Mouse (Mus musculus) heart, embryonic 16.5 days (tissue): ENCODE results near the gene Iqck. TPM values are rescaled to one million over a fixed set of nuclear protein-coding genes. Genes with fewer than 3 reads are reported as not detected.
A peak's percentile ranks its signal among the peaks of the same experiment; 100 is the strongest.

ENCODE experiments used
- ATAC-seq: fragments of 200-750 bp; cut with Nextera tagmentation; replicated peaks from 2 replicates; pipeline ENCODE4 v1.8.0; 2017; ENCODE audit warnings: moderate number of reproducible peaks; ENCODE audit not compliant: insufficient read depth, low FRiP score; ENCODE audit errors: extremely low read depth
- H3K27ac ChIP-seq: fragments of 300-500 bp; sonication (generic); 2 replicates; pipeline ENCODE4 v1.5.1; 2014; ENCODE audit warnings: mild to moderate bottlenecking, low read length, control low read depth, moderate library complexity
- H3K27me3 ChIP-seq: fragments of 300-500 bp; sonication (generic); 2 replicates; pipeline ENCODE4 v1.6.1; 2014; ENCODE audit warnings: low read length, mixed read lengths; ENCODE audit not compliant: control insufficient read depth, insufficient read depth
- H3K36me3 ChIP-seq: fragments of 300-500 bp; sonication (generic); 2 replicates; pipeline ENCODE4 v1.6.1; 2014; ENCODE audit not compliant: control insufficient read depth, insufficient read depth
- H3K4me1 ChIP-seq: fragments of 300-500 bp; sonication (generic); 2 replicates; pipeline ENCODE4 v1.6.1; 2014; ENCODE audit warnings: low read length, mixed read lengths; ENCODE audit not compliant: control insufficient read depth, insufficient read depth
- H3K4me2 ChIP-seq: fragments of 300-500 bp; sonication (generic); 2 replicates; pipeline ENCODE4 v1.6.1; 2014; ENCODE audit warnings: low read depth, mild to moderate bottlenecking, control low read depth, low read length
- H3K4me3 ChIP-seq: fragments of 300-500 bp; sonication (generic); 2 replicates; pipeline ENCODE4 v1.5.1; 2014; ENCODE audit warnings: mild to moderate bottlenecking, control low read depth, low read length
- H3K9ac ChIP-seq: fragments of 300-500 bp; sonication (generic); 2 replicates; pipeline ENCODE4 v1.6.1; 2014; ENCODE audit warnings: low read length, control low read depth
- H3K9me3 ChIP-seq: fragments of 300-500 bp; sonication (generic); replicated peaks from 2 replicates; pipeline ENCODE4 v1.6.1; 2016; ENCODE audit warnings: low read length; ENCODE audit not compliant: control insufficient read depth
- WGBS: fragments of 180-500 bp; shearing (Covaris S2); extraction: QIAGEN DNeasy Blood & Tissue Kit; methylation state at CpG from one replicate; pipeline ENCODE4 v1.1.7; 2014; 5-methylcytosine and 5-hydroxymethylcytosine counted together
- polyA plus RNA-seq: library from polyadenylated mRNA; unstranded; fragments of >200 nt; fragmentation: Nextera tagmentation; extraction: Ambion mirVana; gene quantifications from 2 replicates; pipeline ENCODE4 v1.2.1, GENCODE M21; 2015

Iqck gene
- polyA plus RNA-seq, 1 experiment from 2014 or later = 1.0 TPM

GRCm38 (mm10) chr7:118947241-118947640, 91.7 kb downstream of the Iqck start:
- WGBS = 58% methylated on average over 3 of the region's 3 CpGs
- ATAC-seq = no peak

GRCm38 (mm10) chr7:118948677-118949282, 93.2 kb downstream of the Iqck start:
- WGBS = 72% methylated on average over 2 of the region's 2 CpGs
- H3K27me3 ChIP-seq = no peaks in the 10 kb centered on the region
- no peak overlapping the region for H3K4me3 ChIP-seq
- H3K9ac ChIP-seq = no peak overlapping the region
- no peak overlapping the region for H3K27ac ChIP-seq
- no peak for ATAC-seq
- peaks cover 16% of the 10 kb centered on the region for H3K4me1 ChIP-seq
- H3K4me2 ChIP-seq = no peak overlapping the region
- no peaks in the 10 kb centered on the region for H3K36me3 ChIP-seq
- no peaks in the 10 kb centered on the region for H3K9me3 ChIP-seq

More at GRCm38 (mm10) chr7:118947241-118947640, 91.7 kb downstream of the Iqck start:
- peaks cover 10% of the 10 kb centered on the region for H3K4me1 ChIP-seq
- H3K36me3 ChIP-seq = no peaks in the 10 kb centered on the region
- H3K9ac ChIP-seq = no peak overlapping the region
- no peaks in the 10 kb centered on the region for H3K9me3 ChIP-seq
- no peak overlapping the region for H3K27ac ChIP-seq
- no peak overlapping the region for H3K4me3 ChIP-seq
- no peaks in the 10 kb centered on the region for H3K27me3 ChIP-seq
- H3K4me2 ChIP-seq = no peak overlapping the region

DNA sequence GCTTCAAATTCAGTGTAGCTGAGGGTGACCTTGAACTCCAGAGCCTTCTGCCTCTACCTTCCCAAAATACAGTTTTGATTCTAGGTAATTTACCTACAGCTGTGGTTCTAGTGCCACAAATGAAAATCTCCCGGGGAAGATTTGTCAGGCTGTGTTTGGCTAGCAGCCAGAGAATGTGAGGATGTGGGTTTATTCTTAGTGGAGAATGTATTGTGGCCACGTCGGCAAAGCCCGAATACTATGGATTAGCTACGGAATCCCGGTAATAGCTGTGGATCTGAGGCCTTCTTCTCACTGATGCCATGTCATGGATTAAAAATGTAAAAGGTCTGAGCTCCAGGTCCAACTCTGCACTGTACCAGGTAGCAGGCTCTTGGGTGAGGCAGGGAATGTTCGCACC, 94.2 kb downstream of the Iqck start:
- Histone ChIP-seq H3K36me3 (no peaks in the 10 kb centered on the region), H3K4me1 (peaks cover 18% of the 10 kb centered on the region), H3K27ac (no peak overlapping the region), H3K9me3 (no peaks in the 10 kb centered on the region), H3K4me3 (no peak overlapping the region), H3K27me3 (no peaks in the 10 kb centered on the region), H3K4me2 (no peak overlapping the region; the same call in 1 of the 2 replicates), H3K9ac (no peak overlapping the region)
- 28% methylated on average over 7 of the region's 7 CpGs for WGBS
- no peak for ATAC-seq

DNA sequence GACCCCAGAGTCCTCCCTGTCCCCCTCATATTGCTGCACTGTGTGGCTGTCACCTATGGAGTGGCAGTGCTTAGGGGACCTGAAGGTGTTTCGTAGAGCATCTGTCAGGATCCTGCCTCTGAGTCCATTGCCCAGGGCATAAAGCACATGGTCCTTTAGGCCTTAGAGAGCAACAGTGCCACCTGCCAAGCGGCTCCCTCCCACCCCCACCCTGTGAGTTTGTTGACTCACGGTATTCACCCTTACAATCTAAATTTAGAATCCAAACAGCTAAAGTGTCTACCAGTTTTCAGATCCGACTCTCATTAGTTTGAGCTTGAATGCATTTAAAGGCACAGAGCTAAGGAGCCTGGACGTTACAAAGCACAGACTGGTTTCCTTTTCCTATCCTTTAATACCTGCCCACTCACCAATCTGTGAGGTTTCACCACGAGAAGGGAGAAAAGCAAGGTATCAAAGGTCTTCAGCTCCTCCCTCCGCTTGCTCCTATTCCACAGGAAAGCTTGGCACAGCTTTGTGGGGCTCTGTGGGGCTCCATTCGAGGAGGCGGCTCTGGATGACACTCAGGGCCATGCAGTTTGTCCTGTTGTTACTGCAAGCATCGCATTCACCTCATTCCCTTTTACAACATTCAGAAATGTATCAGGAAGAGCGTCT, 98.2 kb downstream of the Iqck start:
- WGBS = 54% methylated on average over 11 of the region's 11 CpGs
- ATAC-seq = 0 out of 2 replicates have a peak, but pooled peaks have one; percentile 22
- Histone ChIP-seq H3K27ac (no peak overlapping the region), H3K9me3 (no peaks in the 10 kb centered on the region), H3K4me3 (no peak overlapping the region), H3K27me3 (no peaks in the 10 kb centered on the region), H3K4me1 (peaks cover 21% of the 10 kb centered on the region), H3K36me3 (no peaks in the 10 kb centered on the region), H3K9ac (no peak overlapping the region), H3K4me2 (no peak overlapping the region)

DNA sequence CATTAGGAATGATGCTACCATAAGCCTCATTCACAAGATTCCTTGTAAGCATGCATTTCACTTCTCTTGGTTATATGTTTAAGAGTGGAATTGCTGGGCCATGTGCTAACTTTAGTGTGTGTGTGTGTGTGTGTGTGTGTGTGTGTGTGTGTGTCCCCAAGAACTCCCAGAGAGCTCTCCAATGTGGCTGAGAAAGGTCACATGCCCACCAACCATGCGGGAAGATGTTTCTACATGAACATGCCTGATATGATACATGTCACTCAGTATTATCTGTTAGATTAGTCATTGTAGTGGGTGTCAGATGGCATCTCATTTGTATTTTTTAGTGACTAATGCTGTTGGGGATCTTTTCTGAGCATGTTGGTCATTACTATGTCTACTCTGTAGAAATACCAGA, 99.4 kb downstream of the Iqck start:
- Histone ChIP-seq H3K4me2 (no peak overlapping the region), H3K9me3 (no peaks in the 10 kb centered on the region), H3K9ac (no peak overlapping the region), H3K27me3 (no peaks in the 10 kb centered on the region), H3K36me3 (no peaks in the 10 kb centered on the region), H3K4me1 (peaks cover 26% of the 10 kb centered on the region), H3K4me3 (no peak overlapping the region), H3K27ac (no peak overlapping the region)
- WGBS = 58% methylated on average over 1 of the region's 1 CpGs
- ATAC-seq = no peak

DNA sequence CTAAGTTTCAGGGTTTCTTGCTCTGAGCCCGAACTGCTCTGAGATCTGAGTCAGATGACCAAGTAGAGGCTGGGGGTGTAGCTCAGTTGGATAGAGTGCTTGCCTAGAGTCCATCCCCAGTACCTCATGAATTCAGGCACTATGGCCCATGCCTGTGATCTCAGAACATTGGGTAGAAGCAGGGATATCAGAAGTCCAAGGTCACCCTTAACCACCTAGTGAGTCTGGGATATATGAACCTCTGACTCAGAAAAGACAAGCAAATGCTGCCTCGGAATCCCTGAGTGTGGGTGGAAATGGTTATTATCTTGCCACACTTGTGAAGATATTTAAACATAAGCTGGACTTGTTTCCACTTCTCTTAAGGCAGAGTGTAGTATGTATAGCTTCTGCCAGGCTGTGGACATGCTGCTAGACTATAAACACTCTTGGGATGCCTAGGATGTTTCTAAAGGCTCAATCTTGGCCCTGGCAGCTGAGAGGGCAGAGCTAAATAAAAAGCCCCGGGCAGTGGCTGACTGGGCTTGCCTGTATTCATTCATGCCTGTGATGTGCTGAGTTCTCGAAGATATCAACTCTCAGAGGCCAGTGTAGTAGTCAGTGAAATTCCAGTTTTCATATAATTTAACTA, 101.2 kb downstream of the Iqck start:
- H3K27ac ChIP-seq = peak overlapping the region; percentile 87
- WGBS = 41% methylated on average over 4 of the region's 4 CpGs

GRCm38 (mm10) chr7:118959209-118959608, 103.7 kb downstream of the Iqck start:
- H3K4me1 ChIP-seq = peaks cover 16% of the 10 kb centered on the region
- H3K9ac ChIP-seq = no peak overlapping the region
- no peaks in the 10 kb centered on the region for H3K36me3 ChIP-seq
- no peak overlapping the region for H3K4me2 ChIP-seq
- no peak overlapping the region for H3K4me3 ChIP-seq
- 46% methylated on average over 7 of the region's 7 CpGs for WGBS
- H3K27me3 ChIP-seq = no peaks in the 10 kb centered on the region
- no peaks in the 10 kb centered on the region for H3K9me3 ChIP-seq
- ATAC-seq = no peak
- H3K27ac ChIP-seq = no peak overlapping the region

More for the DNA sequence above, 101.2 kb downstream of the Iqck start:
- H3K27me3 ChIP-seq = no peaks in the 10 kb centered on the region
- H3K4me1 ChIP-seq = peaks cover 24% of the 10 kb centered on the region
- H3K4me2 ChIP-seq = no peak overlapping the region
- H3K36me3 ChIP-seq = no peaks in the 10 kb centered on the region
- no peak overlapping the region for H3K4me3 ChIP-seq
- H3K9ac ChIP-seq = no peak overlapping the region
- ATAC-seq = peak; percentile 74
- H3K9me3 ChIP-seq = no peaks in the 10 kb centered on the region

- ATAC-seq = no peak
- no peaks in the 10 kb centered on the region for H3K9me3 ChIP-seq
- H3K4me3 ChIP-seq = no peak overlapping the region
- H3K27ac ChIP-seq = no peak overlapping the region
- H3K9ac ChIP-seq = no peak overlapping the region
- no peaks in the 10 kb centered on the region for H3K36me3 ChIP-seq
- no peak overlapping the region for H3K4me2 ChIP-seq
- H3K4me1 ChIP-seq = 0 out of 2 replicates have a peak, but pooled peaks cover 3% of the 10 kb centered on the region
- 14% methylated on average over 3 of the region's 3 CpGs for WGBS
- no peaks in the 10 kb centered on the region for H3K27me3 ChIP-seq
These were observed 109.2 kb downstream of the Iqck start for GRCm38 (mm10) chr7:118964777-118965176.

DNA sequence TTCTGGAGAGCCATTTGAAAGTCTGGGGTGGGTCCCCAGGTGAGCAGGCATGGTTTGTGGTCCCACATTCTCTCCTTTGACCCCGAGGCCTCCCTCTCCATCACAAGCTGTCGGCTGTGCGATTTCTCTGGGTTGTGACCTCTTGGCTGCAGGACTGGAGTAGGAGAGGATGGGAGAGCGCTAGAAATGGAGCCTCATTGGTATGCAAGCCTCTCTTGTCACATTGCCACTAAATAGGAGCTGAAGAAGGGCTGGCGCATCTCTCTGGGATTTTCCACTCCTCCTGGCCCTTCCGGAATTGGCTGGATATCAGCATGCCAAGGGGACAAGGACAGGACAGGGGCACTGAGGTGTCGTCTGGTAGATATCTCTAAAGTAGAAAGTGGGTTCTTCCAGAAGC, 109.6 kb downstream of the Iqck start:
- ATAC-seq = no peak; the same call in 1 of the 2 replicates
- WGBS = 22% methylated on average over 7 of the region's 7 CpGs
- H3K36me3 ChIP-seq = no peaks in the 10 kb centered on the region
- H3K9ac ChIP-seq = no peak overlapping the region
- no peak overlapping the region for H3K4me2 ChIP-seq
- no peak overlapping the region for H3K27ac ChIP-seq
- H3K4me3 ChIP-seq = no peak overlapping the region
- no peaks in the 10 kb centered on the region for H3K27me3 ChIP-seq
- H3K4me1 ChIP-seq = 0 out of 2 replicates have a peak, but pooled peaks cover 3% of the 10 kb centered on the region
- H3K9me3 ChIP-seq = no peaks in the 10 kb centered on the region
